Mouse (Mus musculus): Measurements from ENCODE around the gene C530025M09Rik. TPM values are rescaled to one million over a fixed set of nuclear protein-coding genes. Genes with fewer than 3 reads are reported as not detected.

Gene C530025M09Rik
- not detected for polyA plus RNA-seq (2014; fragmentation: Illumina TruSeq; extraction: RNeasy Lipid Tissue Mini Kit (QIAGEN cat#74804); ENCODE audit: low read depth, low replicate concordance)

GRCm38 (mm10) chr2:149830536-149831458 is at the start of gene C530025M09Rik:
C530025M09Rik (minus strand) TSS chr2:149831213.

DNA sequence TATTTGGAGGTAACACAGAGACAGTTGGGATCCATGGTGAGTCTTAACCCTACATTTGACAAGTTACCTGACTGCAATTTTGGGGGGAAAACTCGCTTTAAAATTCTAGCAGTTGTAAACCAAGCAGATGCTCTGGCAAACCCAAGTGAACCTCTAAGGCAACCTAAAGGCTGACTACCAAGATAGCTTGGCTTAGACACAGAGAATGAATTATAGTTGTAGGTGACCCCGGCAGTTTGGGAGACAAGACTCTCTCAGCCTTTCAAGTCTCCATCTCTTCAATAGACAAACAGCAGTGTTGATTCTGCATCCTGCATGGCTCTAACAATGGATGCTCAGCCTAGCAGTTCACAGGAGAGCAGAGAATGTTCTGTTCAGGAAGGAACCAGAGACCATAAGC is 2.1 kb downstream of the C530025M09Rik start, which contains the start of gene Syndig1:
TSS of gene Syndig1 (plus strand) at position 301 of the 400 bp plus-strand sequence.

Other genes starting within 250 kb of the C530025M09Rik start
- not detected for gene Syndig1, start 2.0 kb downstream of the C530025M09Rik start, polyA plus RNA-seq (2014; fragmentation: Illumina TruSeq; extraction: RNeasy Lipid Tissue Mini Kit (QIAGEN cat#74804); ENCODE audit: low read depth, low replicate concordance)

Data from adrenal gland, adult 10 weeks (tissue).